Mouse (Mus musculus): ENCODE measurements around the gene H2-Ke6.
"Not testable (repeated sequence)": the region's sequence is repeated elsewhere in the genome, so short reads cannot be mapped to it uniquely, and the experiment has no call there.

H2-Ke6 gene

DNA sequence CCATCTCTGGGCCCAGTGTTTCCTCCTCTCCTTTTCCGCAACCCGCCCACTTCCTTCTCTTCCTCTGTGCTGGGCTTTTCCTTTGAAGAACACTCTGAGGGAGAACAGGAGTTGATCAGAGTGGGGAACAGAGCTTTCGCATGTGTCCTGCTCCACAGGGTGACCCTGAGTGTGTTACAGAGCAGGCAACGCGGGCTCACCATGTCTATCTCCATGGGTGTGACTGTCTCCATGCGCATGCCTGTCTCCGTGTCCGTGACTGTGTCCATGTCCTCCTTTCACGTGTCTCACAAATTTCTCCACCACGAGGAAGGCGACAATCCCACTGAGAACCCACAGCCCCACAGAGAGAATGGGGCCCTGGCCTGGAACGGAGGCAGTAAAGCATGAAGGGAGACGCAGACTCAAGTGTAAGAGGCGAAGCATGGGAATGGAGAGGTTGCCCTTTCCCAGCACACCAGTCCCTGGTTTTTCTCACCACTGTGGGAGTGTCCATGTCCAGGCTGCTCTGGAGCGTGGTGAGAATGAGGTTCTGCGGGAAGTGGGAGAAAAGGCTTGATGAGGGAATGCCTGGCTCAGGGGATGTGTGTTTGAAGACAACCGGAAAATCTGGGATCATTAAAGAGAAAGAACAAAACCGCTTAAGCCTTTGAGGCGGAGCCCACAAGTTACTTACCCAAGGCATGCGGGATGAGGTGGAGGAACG lies 2.2 kb upstream of the H2-Ke6 start:
- DNase-seq (ENCODE audit: low spot score in 2 of 2): no peak

GRCm38 (mm10) chr17:34029150-34029889 lies 1.5 kb upstream of the H2-Ke6 start:
- no peak for DNase-seq (ENCODE audit: low spot score in 2 of 2)

GRCm38 (mm10) chr17:34028501-34029149 lies 765 bp upstream of the H2-Ke6 start:
- no peak for DNase-seq (ENCODE audit: low spot score in 2 of 2)

DNA sequence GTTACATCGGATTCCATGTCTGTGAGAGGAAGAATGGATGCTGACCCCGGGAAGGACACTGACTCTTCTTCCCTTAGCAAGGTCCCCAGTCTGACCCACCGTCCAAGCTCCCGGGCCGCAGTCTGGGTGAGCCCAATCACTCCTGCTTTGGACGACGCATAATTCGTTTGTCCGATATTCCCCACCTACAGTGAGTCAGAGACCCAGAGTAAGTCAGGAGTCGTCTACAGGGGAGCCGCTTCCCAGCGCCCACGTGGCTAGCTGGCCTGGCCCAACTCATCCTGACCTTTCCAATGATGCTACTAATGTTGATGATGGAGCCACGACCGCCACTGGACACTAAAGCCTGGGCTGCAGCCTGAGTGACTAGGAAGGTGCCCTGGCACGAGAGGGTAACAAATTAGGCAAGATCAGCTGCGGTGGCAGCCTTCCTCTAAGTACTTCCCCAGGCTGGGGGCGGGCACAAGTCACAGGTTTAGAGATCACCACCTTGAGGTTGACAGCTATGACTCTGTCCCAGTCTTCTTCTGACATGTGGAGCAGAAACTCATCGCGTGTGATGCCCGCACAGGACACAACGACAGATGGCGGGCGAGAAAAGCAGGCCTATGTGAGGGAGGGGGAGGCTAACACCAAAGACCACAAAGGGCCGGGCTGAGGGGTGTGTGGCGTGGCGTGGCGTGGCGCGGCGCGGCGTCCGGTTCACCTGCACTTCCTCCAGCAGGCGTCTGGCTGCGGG lies 774 bp downstream of the H2-Ke6 start:
- DNase-seq (ENCODE audit: low spot score in 2 of 2): peak in 1 of 2 experiments; percentile 23

GRCm38 (mm10) chr17:34026221-34026620 lies 1.6 kb downstream of the H2-Ke6 start:
- no peak for DNase-seq (ENCODE audit: low spot score in 2 of 2)

- peak in 1 of 2 experiments; percentile 28 for DNase-seq (ENCODE audit: low spot score in 2 of 2)
Measured at GRCm38 (mm10) chr17:34025756-34026151, 2.1 kb downstream of the H2-Ke6 start.

- no peak for DNase-seq (ENCODE audit: low spot score in 2 of 2)
Measured at GRCm38 (mm10) chr17:34024861-34025755, 2.8 kb downstream of the H2-Ke6 start.

DNA sequence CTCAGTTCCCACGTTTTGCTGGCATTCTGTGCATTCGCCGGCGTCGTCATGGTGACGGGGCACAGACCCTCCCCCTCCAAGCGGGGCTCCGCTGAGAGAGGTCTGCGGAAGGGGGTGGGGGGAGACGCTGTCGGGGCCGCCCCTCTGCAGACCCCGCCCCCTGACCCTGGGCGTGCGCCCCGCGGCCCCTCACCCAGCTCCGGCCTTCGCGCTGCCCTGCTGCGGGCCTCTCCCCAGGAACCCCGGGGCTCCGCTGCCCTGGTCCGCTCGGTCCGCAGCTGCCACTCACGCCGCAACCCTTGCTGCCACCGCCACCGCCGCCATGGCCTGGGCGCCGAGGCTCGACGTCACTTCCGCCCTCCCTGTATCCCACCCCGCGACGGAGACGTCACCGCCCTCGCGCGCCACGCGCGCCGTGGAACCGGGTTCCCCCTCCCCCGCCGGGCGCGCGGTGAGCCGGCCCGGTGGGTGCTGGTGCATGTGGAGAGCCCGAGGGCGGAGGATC lies 3.5 kb downstream of the H2-Ke6 start, which contains the start of gene Ring1:
Gene Ring1, minus strand, starts transcription at position 364 of the 505 bp plus-strand sequence.
- peak; percentile 84 for DNase-seq (ENCODE audit: low spot score in 2 of 2)

DNA sequence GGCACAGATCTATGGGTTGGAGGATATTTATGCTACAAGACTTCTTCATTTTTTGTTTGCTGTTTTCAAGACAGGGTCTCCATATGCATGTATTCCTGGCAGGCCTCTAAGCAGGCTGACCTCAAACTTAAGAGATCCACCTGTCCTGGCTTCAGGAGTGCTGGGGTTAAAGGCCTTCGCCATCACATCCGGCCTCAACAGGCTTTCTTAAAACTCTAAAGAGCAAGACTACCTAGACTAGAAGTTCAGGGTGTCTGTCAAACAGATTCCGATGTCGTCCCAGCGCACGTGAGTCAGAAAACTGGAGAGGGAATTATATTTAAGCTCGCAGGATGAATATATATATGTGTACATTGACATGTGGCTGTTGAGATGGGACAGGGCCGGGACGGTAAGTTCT lies 4.2 kb downstream of the H2-Ke6 start:
- no peak for DNase-seq (ENCODE audit: low spot score in 2 of 2)

GRCm38 (mm10) chr17:34022987-34023386 lies 4.9 kb downstream of the H2-Ke6 start:
- DNase-seq (ENCODE audit: low spot score in 2 of 2): no peak

- DNase-seq (ENCODE audit: low spot score in 2 of 2): no peak
Measured at GRCm38 (mm10) chr17:34022414-34022783, 5.5 kb downstream of the H2-Ke6 start.

GRCm38 (mm10) chr17:34021539-34022413 lies 6.1 kb downstream of the H2-Ke6 start:
- no peak for DNase-seq (ENCODE audit: low spot score in 2 of 2)

DNA sequence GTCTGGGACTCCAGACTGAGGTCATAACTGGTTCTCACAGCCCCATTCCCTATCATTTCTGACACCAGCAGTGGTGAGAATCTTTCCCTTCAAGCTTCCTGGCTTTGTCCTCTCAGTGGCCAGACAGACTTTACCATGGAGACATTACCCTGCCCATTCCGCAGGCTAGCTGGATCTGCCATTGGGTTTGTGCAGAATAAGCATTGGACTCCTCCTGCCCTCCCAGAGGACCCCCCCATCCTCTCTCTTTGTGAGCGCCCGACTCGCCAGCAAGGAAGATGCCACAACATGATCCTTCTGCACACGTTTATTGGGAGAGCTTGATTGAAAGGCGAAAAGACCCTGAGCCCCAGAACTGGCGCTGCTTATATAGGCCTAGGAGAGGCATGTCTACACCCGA lies 14.4 kb downstream of the H2-Ke6 start:
- DNase-seq (ENCODE audit: low spot score in 2 of 2): no peak

DNA sequence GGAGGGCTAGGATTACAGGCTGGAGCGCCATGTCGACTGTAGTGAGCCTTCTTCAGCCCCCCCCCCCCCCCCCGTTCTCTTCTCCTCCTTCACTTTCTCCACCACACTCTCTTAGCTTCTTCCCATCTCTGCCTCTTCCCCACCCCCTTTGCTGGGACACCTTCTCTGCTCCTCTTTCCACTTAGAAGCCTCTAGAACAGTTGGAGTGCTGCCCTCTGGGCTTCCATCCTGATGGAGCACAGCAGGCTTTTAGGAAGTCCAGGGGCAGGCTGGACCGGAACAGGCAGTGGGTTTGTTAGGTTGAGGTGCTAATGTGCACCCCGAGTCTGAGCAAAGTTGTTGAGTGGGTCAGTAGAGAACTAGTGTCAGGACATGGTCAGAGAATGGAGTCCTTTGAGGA lies 17.7 kb downstream of the H2-Ke6 start:
- DNase-seq (ENCODE audit: low spot score in 2 of 2): no peak

- no peak for DNase-seq (ENCODE audit: low spot score in 2 of 2)
Measured at GRCm38 (mm10) chr17:34006570-34006969, 21.3 kb downstream of the H2-Ke6 start.

GRCm38 (mm10) chr17:34003426-34003825 lies 24.4 kb downstream of the H2-Ke6 start:
- peak in 1 of 2 experiments; percentile 19 for DNase-seq (ENCODE audit: low spot score in 2 of 2)

DNA sequence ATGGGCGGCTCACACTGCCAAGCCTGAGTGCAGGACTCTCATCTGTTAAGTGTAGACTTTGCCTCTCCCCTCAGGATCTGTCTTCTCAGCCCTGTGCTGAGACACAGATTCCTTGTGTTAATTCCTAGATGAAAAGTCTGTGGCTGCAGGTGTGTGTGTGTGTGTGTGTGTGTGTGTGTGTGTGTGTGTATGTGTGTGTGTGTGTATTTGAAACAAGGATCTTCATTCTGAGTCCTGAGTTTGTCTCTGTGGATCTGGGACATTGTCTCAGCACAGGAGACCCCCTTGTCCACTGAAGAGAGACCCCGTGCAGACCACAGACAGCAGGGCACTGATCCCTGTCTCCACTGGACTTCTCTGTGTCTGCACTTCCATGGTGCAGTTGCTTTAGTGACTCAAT lies 27.1 kb downstream of the H2-Ke6 start:
- not testable (repeated sequence) for DNase-seq (ENCODE audit: low spot score in 2 of 2)

DNA sequence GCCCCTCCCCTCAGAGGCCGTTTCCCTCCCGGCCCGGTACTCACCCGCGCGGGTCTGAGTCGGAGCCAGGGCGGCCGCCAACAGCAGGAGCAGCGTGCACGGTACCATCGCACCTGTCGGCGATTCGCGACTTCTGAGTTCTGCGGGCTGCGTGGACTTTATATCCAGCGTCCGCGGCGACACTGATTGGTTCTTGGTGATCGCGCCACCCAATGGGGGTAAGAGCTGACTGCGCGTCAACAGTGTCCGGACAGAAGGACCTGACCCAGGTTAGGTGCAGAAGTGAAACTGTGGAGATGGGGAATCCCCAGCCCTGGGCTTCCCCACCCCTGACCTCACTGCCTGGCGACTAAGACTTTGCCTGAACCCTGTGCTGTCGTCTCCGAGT lies 27.7 kb downstream of the H2-Ke6 start, which contains the start of gene H2-K1:
Gene H2-K1, minus strand, starts transcription at position 198 of the 388 bp plus-strand sequence.
- DNase-seq (ENCODE audit: low spot score in 2 of 2): peak; percentile 44 to 53

- DNase-seq (ENCODE audit: low spot score in 2 of 2): no peak
Measured at GRCm38 (mm10) chr17:33999341-34000149, 28.3 kb downstream of the H2-Ke6 start.
